Mouse (Mus musculus) left cerebral cortex, adult 2 months (tissue): ENCODE data around the gene Prr13. TPM values are rescaled to one million over a fixed set of nuclear protein-coding genes. Genes with fewer than 3 reads are reported as not detected.

ENCODE experiments used
- DNase-seq, 2 experiments: peaks; one replicate each; pipeline ENCODE4 v3.0.0; 2021 to 2022; ENCODE audit warnings: low spot score in 2 of 2, mixed read lengths in 1 of 2; ENCODE audit errors: extremely low spot score in 1 of 2
- H3K27ac ChIP-seq: fragments of 200-600 bp; 2 replicates; pipeline ENCODE4 v1.8.1; 2022
- H3K4me3 ChIP-seq: fragments of 200-600 bp; 2 replicates; pipeline ENCODE4 v1.8.1; 2022
- CTCF ChIP-seq: fragments of 200-600 bp; IDR thresholded peaks from 2 replicates; pipeline ENCODE4 v1.8.1; 2022; ENCODE audit warnings: antibody characterized with exemption, mild to moderate bottlenecking, moderate library complexity
- intact Hi-C: fragments of 180-260 bp; cut with DNase I; formaldehyde crosslinking; loops from one replicate; pipeline ENCODE4 v1.15.1; 2025
- total RNA-seq, 2 experiments: library from RNA; stranded (reverse); gene quantifications; 2 replicates each; pipeline ENCODE4 v1.2.3; 2021

The Prr13 gene
- total RNA-seq, 2 experiments from 2014 or later = 46.1 to 47.6 TPM

- intact Hi-C loops = no loop called here
- DNase-seq = peak; percentile 6 to 8
Measured at GRCm38 (mm10) chr15:102506864-102507263, 48.0 kb downstream of the Prr13 start.

GRCm38 (mm10) chr15:102507561-102507960, 48.7 kb downstream of the Prr13 start:
- peak in 1 of 2 experiments; percentile 5 for DNase-seq
- Histone ChIP-seq H3K4me3 (no peak overlapping the region), H3K27ac (no peak overlapping the region)
- no peak for TF ChIP-seq CTCF
- intact Hi-C loops = no loop called here

More at GRCm38 (mm10) chr15:102506864-102507263, 48.0 kb downstream of the Prr13 start:
- H3K4me3 ChIP-seq = no peak overlapping the region
- no peak overlapping the region for H3K27ac ChIP-seq
- no peak for TF ChIP-seq CTCF

GRCm38 (mm10) chr15:102508336-102508735, 49.5 kb downstream of the Prr13 start:
- peak in 1 of 2 experiments; percentile 7 for DNase-seq
- no peak overlapping the region for H3K27ac ChIP-seq
- no peak overlapping the region for H3K4me3 ChIP-seq
- no peak for TF ChIP-seq CTCF
- intact Hi-C loops = no loop called here

GRCm38 (mm10) chr15:102510110-102510509, 51.3 kb downstream of the Prr13 start:
- TF ChIP-seq CTCF = no peak
- intact Hi-C loops = no loop called here
- peak in 1 of 2 experiments; percentile 27 for DNase-seq
- peak overlapping the region; percentile 93 for H3K27ac ChIP-seq
- H3K4me3 ChIP-seq = peak overlapping the region; percentile 75

- Histone ChIP-seq H3K4me3 (peak overlapping the region; percentile 75), H3K27ac (peak overlapping the region; percentile 93)
- DNase-seq = peak; percentile 84 to 86
- intact Hi-C loops = no loop called here
- no peak; the same call in 1 of the 2 replicates for TF ChIP-seq CTCF
Measured at GRCm38 (mm10) chr15:102510590-102511284, 51.9 kb downstream of the Prr13 start.

- TF ChIP-seq CTCF = no peak
- peak overlapping the region; percentile 93 for H3K27ac ChIP-seq
- peak overlapping the region; percentile 75 for H3K4me3 ChIP-seq
- peak; percentile 8 to 12 for DNase-seq
- intact Hi-C loops = no loop called here
Measured at GRCm38 (mm10) chr15:102511285-102511833, 52.5 kb downstream of the Prr13 start.

- H3K4me3 ChIP-seq = no peak overlapping the region
Measured at GRCm38 (mm10) chr15:102512010-102512409, 53.2 kb downstream of the Prr13 start.

More at GRCm38 (mm10) chr15:102512010-102512409, 53.2 kb downstream of the Prr13 start:
- intact Hi-C loops = no loop called here
- peak in 1 of 2 experiments; percentile 8 for DNase-seq
- H3K27ac ChIP-seq = peak overlapping the region; percentile 93; the same call in 1 of the 2 replicates
- no peak for TF ChIP-seq CTCF

Other genes starting within 250 kb of the Prr13 start
- 1 to 10 TPM in 1 of 2 experiments, under 1 TPM in 1; 0.86 to 1.3 TPM for gene Itgb7, start 227.1 kb upstream of the Prr13 start, total RNA-seq
- 10 to 100 TPM; 13.8 to 17.1 TPM for gene Rarg, start 201.5 kb upstream of the Prr13 start, total RNA-seq
- not detected for gene Gm9918, start 188.5 kb upstream of the Prr13 start, total RNA-seq
- 10 to 100 TPM; 40.6 to 42.8 TPM for gene Mfsd5, start 179.6 kb upstream of the Prr13 start, total RNA-seq
- 1 to 10 TPM; 1.1 to 1.5 TPM for gene Espl1, start 162.8 kb upstream of the Prr13 start, total RNA-seq
- gene Pfdn5, start 132.9 kb upstream of the Prr13 start, total RNA-seq = 100 to 1,000 TPM; 408 to 428 TPM
- 10 to 100 TPM; 65.1 to 67.9 TPM for gene Myg1, start 127.3 kb upstream of the Prr13 start, total RNA-seq
- 10 to 100 TPM; 14.3 to 18.9 TPM for gene Aaas, start 108.3 kb upstream of the Prr13 start, total RNA-seq
- under 1 TPM; 0.27 to 0.61 TPM for gene Sp7, start 91.8 kb upstream of the Prr13 start, total RNA-seq
- gene Sp1, start 52.9 kb upstream of the Prr13 start, total RNA-seq = 10 to 100 TPM; 26.8 to 27.2 TPM
- gene Amhr2, start 13.7 kb upstream of the Prr13 start, total RNA-seq = 1 to 10 TPM in 1 of 2 experiments, under 1 TPM in 1; 0.98 to 3.2 TPM
- gene Pcbp2, start 11.5 kb downstream of the Prr13 start, total RNA-seq = 100 to 1,000 TPM; 497 to 500 TPM
- gene Gm10337, start 44.7 kb downstream of the Prr13 start, total RNA-seq = not detected
- 10 to 100 TPM; 96.5 to 96.8 TPM for gene Map3k12, start 58.0 kb downstream of the Prr13 start, total RNA-seq
- gene Tarbp2, start 59.2 kb downstream of the Prr13 start, total RNA-seq = 10 to 100 TPM; 32.4 to 36.2 TPM
- 1 to 10 TPM; 2.4 to 2.6 TPM for gene Npff, start 65.9 kb downstream of the Prr13 start, total RNA-seq
- 1 to 10 TPM in 1 of 2 experiments, not detected in 1; 2.1 TPM for gene Gm28047, start 166.0 kb downstream of the Prr13 start, total RNA-seq
- gene Atf7, start 166.4 kb downstream of the Prr13 start, total RNA-seq = 10 to 100 TPM; 35.3 to 39.2 TPM
- gene Atp5g2, start 213.3 kb downstream of the Prr13 start, total RNA-seq = 10 to 100 TPM; 11.1 to 14.8 TPM